Mouse (Mus musculus) C2C12 (cell line): ENCODE measurements at regions not wholly inside any gene's neighbourhood (a gene's known extent, or its start where the extent isn't known, plus 50 kb on each side); places are given as distances from the start of the nearest gene placed in this dataset.
A peak's percentile ranks its signal among the peaks of the same experiment; 100 is the strongest.

ENCODE experiments used
- H3K27me3 ChIP-seq: one replicate; pipeline ENCODE4 v1.6.1; 2011; ENCODE audit not compliant: control insufficient read depth, insufficient read depth, insufficient read length
- H3K36me3 ChIP-seq: one replicate; pipeline ENCODE4 v1.6.1; 2011; ENCODE audit not compliant: control insufficient read depth, insufficient read depth
- H3K4me3 ChIP-seq: one replicate; pipeline ENCODE4 v1.5.1; 2011; ENCODE audit warnings: mild to moderate bottlenecking, control low read depth; ENCODE audit not compliant: poor library complexity, insufficient read depth, severe bottlenecking
- H3K79me2 ChIP-seq: one replicate; pipeline ENCODE4 v1.6.1; 2011; ENCODE audit not compliant: control insufficient read depth, insufficient read depth
- H3K79me3 ChIP-seq: one replicate; pipeline ENCODE4 v1.6.1; 2011; ENCODE audit warnings: low read depth, control low read depth
- H3ac ChIP-seq: one replicate; pipeline ENCODE3; 2011; ENCODE audit warnings: low read depth; ENCODE audit not compliant: control insufficient read depth, insufficient read length
- CEBPB ChIP-seq: IDR thresholded peaks from one replicate; pipeline ENCODE4 v1.6.1; 2011; ENCODE audit warnings: low read depth, mild to moderate bottlenecking, control low read depth, moderate library complexity
- CTCF ChIP-seq: IDR thresholded peaks from one replicate; pipeline ENCODE4 v1.5.1; 2011; ENCODE audit not compliant: control insufficient read depth, insufficient read depth, insufficient read length
- FOSL1 ChIP-seq: IDR thresholded peaks from one replicate; pipeline ENCODE4 v1.8.0; 2011; ENCODE audit warnings: mild to moderate bottlenecking, low read length; ENCODE audit not compliant: poor library complexity, insufficient read depth, severe bottlenecking
- MAX ChIP-seq: IDR thresholded peaks from one replicate; pipeline ENCODE4 v1.6.1; 2011; ENCODE audit warnings: mild to moderate bottlenecking, control low read depth
- MYOD1 ChIP-seq: IDR thresholded peaks from one replicate; pipeline ENCODE4 v1.6.1; 2011; ENCODE audit warnings: low read depth; ENCODE audit not compliant: control insufficient read depth, insufficient read length
- MYOG ChIP-seq: IDR thresholded peaks from one replicate; pipeline ENCODE4 v1.6.1; 2011; ENCODE audit not compliant: control insufficient read depth, insufficient read length; ENCODE audit errors: extremely low read depth
- USF1 ChIP-seq: IDR thresholded peaks from one replicate; pipeline ENCODE4 v1.6.1; 2011; ENCODE audit warnings: low read depth, mild to moderate bottlenecking, control low read depth, moderate library complexity

GRCm38 (mm10) chr3:21809769-21810470 lies 266.5 kb upstream of the Tbl1xr1 start:
- H3K79me2 ChIP-seq, result no peaks in the 10 kb centered on the region
- H3K4me3 ChIP-seq, result no peak overlapping the region
- TF ChIP-seq USF1 (no peak), CEBPB (no peak), MAX (no peak)
- no peaks in the 10 kb centered on the region for H3K79me3 ChIP-seq
- H3K27me3 ChIP-seq, result no peaks in the 10 kb centered on the region
- no peak overlapping the region for H3ac ChIP-seq
- H3K36me3 ChIP-seq, result no peaks in the 10 kb centered on the region

DNA sequence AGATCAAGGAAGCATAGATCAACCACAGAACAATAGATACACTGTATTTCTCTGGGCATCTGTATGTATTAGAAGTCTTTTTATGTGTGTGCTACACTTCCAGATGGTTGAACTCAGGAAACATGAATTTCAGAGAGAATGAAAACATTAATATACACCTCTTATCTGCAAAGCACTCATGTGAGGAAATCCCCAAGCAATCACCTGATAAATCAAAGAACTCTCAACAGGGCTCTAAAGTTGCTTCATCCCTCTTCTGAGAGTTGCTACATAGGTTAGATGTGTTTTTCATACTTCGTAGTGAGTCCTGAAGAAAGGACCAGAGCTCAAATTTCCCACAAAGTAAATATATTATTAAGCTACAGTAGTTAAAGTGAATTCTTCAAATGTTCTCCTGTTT lies 263.1 kb upstream of the Tbl1xr1 start:
- TF ChIP-seq MYOD1 (no peak), CTCF (no peak), CEBPB (no peak), USF1 (no peak), FOSL1 (no peak), MAX (no peak), MYOG (no peak)
- Histone ChIP-seq H3K4me3 (no peak overlapping the region), H3K79me2 (no peaks in the 10 kb centered on the region)

DNA sequence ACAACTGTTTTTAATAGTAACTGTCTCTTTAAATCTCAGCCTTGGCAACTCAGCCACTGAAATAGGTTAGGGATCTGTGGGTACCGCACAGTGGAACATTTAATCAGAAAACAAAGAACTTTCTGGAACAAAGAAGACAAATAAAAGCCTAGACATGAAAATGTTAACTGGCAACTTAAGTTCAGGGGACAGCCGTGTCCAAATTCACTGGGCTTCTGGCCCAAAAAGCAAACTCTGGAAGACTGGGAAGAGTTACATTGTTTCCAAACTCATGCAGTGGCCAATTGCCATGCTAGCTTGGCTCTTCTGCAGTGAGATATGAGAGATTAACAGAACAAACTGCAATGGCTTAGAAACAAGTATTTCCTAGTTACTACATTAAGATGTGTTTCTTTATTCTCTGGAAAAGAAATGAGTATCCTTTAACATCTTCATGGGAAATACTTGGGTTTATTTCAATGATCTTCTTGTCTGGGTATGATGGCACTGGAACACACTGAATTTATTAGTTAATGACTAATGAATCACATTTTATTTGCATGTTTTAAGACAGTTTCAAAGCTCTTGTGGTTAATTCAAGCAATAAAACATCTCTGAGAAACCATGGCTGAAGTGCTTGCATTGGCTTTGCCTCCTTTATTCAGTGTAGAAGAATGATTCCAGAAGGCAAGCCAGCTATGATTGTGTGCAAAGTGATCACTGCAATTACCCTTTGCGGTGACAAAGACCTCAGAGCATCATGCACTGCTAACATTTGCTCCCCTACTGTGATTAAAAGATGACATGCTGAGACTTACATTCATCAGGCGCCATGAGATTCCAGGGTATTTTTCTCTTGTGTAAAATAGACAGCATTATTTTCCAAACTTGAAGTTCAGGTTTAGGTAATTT lies 259.2 kb upstream of the Tbl1xr1 start:
- H3K27me3 ChIP-seq, result no peaks in the 10 kb centered on the region
- no peak overlapping the region for H3ac ChIP-seq
- no peaks in the 10 kb centered on the region for H3K79me3 ChIP-seq
- no peaks in the 10 kb centered on the region for H3K36me3 ChIP-seq
- no peak overlapping the region for H3K4me3 ChIP-seq
- no peaks in the 10 kb centered on the region for H3K79me2 ChIP-seq
- no peak for TF ChIP-seq CEBPB
- TF ChIP-seq MYOD1, result no peak
- no peak for TF ChIP-seq CTCF
- TF ChIP-seq MAX, result no peak
- no peak for TF ChIP-seq USF1
- no peak for TF ChIP-seq FOSL1
- no peak for TF ChIP-seq MYOG

More for the DNA sequence above, 263.1 kb upstream of the Tbl1xr1 start:
- no peaks in the 10 kb centered on the region for H3K79me3 ChIP-seq
- no peak overlapping the region for H3ac ChIP-seq
- no peaks in the 10 kb centered on the region for H3K27me3 ChIP-seq
- H3K36me3 ChIP-seq, result no peaks in the 10 kb centered on the region

DNA sequence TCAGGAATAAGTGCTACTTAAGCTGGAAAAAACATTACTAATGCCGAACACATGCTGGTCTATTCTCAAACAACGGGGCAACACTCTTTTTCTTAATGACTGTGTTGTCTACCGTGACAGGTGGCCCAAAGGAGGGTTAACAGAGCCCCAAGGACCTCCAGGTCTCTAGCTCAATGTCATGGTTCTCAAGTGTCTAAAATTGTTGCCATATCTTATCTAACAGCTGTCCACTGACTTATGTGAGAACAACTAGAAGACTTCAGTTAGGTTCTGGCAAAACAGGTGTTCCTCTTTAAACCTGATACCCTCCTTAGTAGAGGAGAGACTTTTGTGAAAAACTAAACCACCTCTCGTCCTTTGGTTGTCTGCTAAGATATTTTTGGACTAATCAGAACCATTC lies 257.4 kb upstream of the Tbl1xr1 start:
- Histone ChIP-seq H3K79me3 (no peaks in the 10 kb centered on the region), H3ac (no peak overlapping the region), H3K4me3 (no peak overlapping the region), H3K36me3 (no peaks in the 10 kb centered on the region), H3K27me3 (no peaks in the 10 kb centered on the region), H3K79me2 (no peaks in the 10 kb centered on the region)
- no peak for TF ChIP-seq CTCF
- TF ChIP-seq MYOD1, result peak; percentile 52

DNA sequence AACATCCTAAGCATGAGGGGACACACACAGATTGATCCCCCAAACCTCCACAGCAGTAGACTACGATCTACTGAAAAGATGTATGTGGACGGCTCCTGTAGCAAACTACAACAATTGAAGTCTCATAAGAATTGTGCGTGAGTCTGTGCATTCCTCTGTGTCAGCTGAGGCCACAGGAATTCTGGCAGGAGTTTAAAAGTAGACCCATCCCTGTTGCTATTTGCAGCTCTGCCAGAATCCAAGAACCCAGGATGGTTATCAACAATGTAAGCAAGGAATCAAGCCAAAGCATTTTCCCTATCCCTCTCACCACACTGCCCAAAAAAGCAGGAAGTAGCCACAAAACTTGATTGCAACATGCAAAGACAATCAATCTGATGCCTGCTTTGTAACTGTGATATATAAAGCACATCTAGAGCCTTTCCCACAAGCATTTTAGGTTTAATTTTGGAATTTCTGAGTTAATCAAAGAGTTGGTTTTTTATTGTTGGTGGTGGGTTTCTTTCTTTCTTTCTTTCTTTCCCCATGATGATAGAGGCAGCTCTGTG lies 256.3 kb upstream of the Tbl1xr1 start:
- TF ChIP-seq MYOG, result no peak
- peak; percentile 32 for TF ChIP-seq USF1
- no peak for TF ChIP-seq MYOD1
- TF ChIP-seq CTCF, result no peak
- no peak for TF ChIP-seq FOSL1
- no peak for TF ChIP-seq MAX
- TF ChIP-seq CEBPB, result peak; percentile 96
- H3K79me3 ChIP-seq, result no peaks in the 10 kb centered on the region
- H3K4me3 ChIP-seq, result no peak overlapping the region
- H3K36me3 ChIP-seq, result no peaks in the 10 kb centered on the region
- H3ac ChIP-seq, result no peak overlapping the region
- H3K27me3 ChIP-seq, result no peaks in the 10 kb centered on the region
- H3K79me2 ChIP-seq, result no peaks in the 10 kb centered on the region

DNA sequence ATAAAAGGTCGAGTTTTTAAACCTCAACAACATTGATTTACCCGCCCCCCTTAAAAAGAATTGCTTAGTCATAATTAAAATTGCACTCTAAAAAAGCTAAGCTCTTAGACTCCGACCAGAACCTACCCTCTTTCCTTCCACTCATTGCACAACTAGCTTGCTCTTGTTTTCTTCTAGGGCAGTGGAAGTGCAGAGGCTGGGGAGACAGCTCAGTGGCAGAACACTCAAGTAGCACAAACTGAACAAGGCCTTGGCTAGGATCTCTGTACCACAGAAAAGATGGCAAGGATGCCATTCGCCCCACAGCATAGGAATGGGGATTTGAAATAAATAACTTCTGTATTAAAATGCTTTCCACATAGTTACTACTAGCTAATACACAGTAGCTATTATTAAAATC lies 253.8 kb upstream of the Tbl1xr1 start:
- Histone ChIP-seq H3K27me3 (no peaks in the 10 kb centered on the region), H3ac (no peak overlapping the region), H3K36me3 (no peaks in the 10 kb centered on the region), H3K79me2 (no peaks in the 10 kb centered on the region), H3K79me3 (no peaks in the 10 kb centered on the region), H3K4me3 (no peak overlapping the region)
- TF ChIP-seq USF1 (no peak), CEBPB (peak; percentile 76)
